Mouse (Mus musculus): Measurements from ENCODE around the gene Pld3. TPM values are rescaled to one million over a fixed set of nuclear protein-coding genes. Genes with fewer than 3 reads are reported as not detected.
A peak's percentile ranks its signal among the peaks of the same experiment; 100 is the strongest.

Gene Pld3
- polyA plus RNA-seq, 1 experiment from 2014 or later: 53.2 TPM

DNA sequence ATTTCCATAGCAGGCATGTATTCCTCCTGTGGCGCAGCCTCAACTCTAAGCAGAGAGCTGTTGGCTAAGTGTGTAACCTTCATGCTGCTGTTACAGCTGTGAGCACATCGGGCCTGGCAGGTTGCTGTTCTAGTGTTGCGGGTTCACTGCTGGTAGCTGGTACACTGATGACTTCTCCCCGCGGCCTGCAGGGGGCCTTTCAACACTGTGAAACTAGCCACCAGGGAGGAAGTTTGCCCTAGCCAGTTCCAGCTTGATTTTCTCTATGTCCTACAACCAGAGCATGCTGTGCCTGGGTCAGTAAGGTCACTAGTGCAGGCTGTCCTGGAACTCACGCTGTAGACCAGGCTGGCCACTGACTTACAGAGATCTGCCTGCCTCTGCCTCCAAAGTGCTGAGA lies 23.9 kb upstream of the Pld3 start:
- WGBS: 64% methylated on average over 6 of the region's 6 CpGs
- Histone ChIP-seq H3K9ac (ENCODE audit: low read length) (no peak overlapping the region), H3K27ac (replicated peaks; ENCODE audit: low read depth, low read length) (no peak overlapping the region), H3K4me1 (ENCODE audit: control insufficient read depth, insufficient read depth, low read length) (no peaks in the 10 kb centered on the region), H3K4me2 (ENCODE audit: low read depth, severe bottlenecking) (no peak overlapping the region), H3K27me3 (ENCODE audit: control insufficient read depth, insufficient read depth, low read length) (no peaks in the 10 kb centered on the region), H3K4me3 (ENCODE audit: low read depth, low read length) (no peak overlapping the region), H3K9me3 (ENCODE audit: control insufficient read depth, low read length) (no peaks in the 10 kb centered on the region), H3K36me3 (ENCODE audit: control insufficient read depth, insufficient read depth, low read length) (peaks cover 23% of the 10 kb centered on the region)
- ATAC-seq (ENCODE audit: insufficient number of reproducible peaks, low FRiP score, low TSS enrichment, low read depth) (no peak), DNase-seq (ENCODE audit: low spot score) (peak; percentile 47)

DNA sequence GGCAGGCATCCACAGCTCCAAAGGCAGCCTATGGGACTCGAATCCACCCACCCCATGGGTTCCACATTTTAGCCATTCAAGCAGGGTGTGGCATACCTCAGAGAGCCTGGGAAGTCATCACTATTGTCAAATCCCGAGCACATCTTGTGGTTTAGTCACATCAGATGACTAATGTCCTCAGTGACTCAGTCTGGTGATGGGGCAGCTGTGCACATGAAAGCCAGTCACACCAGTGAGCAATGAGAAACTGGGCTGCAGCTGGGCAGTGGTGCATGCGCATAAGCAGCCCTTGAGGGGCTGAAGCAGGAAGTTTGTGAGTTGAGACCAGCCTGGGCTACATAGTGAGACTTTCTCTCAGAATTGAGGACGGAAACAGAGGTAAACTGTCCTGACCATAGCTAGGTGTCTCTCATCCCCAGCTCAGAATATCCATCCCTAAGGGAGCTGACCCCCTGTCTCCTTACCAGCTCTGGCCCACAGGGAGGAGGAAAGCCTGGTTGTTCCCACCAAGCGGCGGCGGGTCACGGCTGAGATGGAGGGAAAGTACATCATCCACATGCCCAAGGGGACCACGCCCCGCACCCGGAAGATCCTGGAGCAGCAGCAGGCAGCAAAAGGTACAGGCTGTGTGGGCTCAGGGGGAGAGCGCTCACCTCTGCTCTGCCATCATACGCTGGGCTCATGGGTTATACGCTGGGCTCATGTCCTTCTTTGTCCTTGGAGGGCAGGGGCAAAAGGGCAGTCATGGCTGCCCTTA lies 21.3 kb upstream of the Pld3 start:
- ATAC-seq (ENCODE audit: insufficient number of reproducible peaks, low FRiP score, low TSS enrichment, low read depth): no peak
- Histone ChIP-seq H3K4me1 (ENCODE audit: control insufficient read depth, insufficient read depth, low read length) (no peaks in the 10 kb centered on the region), H3K36me3 (ENCODE audit: control insufficient read depth, insufficient read depth, low read length) (peaks cover 20% of the 10 kb centered on the region), H3K27me3 (ENCODE audit: control insufficient read depth, insufficient read depth, low read length) (no peaks in the 10 kb centered on the region), H3K4me3 (ENCODE audit: low read depth, low read length) (no peak overlapping the region), H3K4me2 (ENCODE audit: low read depth, severe bottlenecking) (no peak overlapping the region), H3K27ac (replicated peaks; ENCODE audit: low read depth, low read length) (no peak overlapping the region), H3K9me3 (ENCODE audit: control insufficient read depth, low read length) (no peaks in the 10 kb centered on the region), H3K9ac (ENCODE audit: low read length) (no peak overlapping the region)
- DNase-seq (ENCODE audit: low spot score): no peak
- WGBS: 92% methylated on average over 14 of the region's 14 CpGs

DNA sequence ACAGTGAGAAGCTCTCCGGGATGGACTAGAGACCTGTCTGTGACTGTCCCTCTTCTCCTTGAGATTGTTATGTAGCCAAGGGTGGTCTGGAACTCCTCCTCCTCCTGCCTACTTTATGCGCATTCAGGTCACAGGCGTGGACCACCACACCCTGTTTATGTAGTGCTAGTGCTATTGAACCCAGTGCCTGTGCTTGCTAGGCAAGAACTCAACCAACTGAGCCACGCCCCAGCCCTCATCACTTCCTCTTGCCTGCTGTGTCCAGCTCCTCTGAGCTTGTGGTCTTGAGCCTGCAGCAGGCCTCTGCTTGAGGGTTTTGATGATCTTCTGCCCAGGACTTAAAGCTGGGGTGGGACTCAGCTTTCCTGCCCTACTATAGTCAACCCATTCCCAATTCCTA lies 19.1 kb upstream of the Pld3 start:
- 91% methylated on average over 4 of the region's 4 CpGs for WGBS
- H3K27me3 ChIP-seq (ENCODE audit: control insufficient read depth, insufficient read depth, low read length): no peaks in the 10 kb centered on the region
- H3K27ac ChIP-seq (replicated peaks; ENCODE audit: low read depth, low read length): no peak overlapping the region
- DNase-seq (ENCODE audit: low spot score) (no peak), ATAC-seq (ENCODE audit: insufficient number of reproducible peaks, low FRiP score, low TSS enrichment, low read depth) (no peak)
- H3K36me3 ChIP-seq (ENCODE audit: control insufficient read depth, insufficient read depth, low read length): peaks cover 21% of the 10 kb centered on the region
- no peaks in the 10 kb centered on the region for H3K9me3 ChIP-seq (ENCODE audit: control insufficient read depth, low read length)
- no peaks in the 10 kb centered on the region for H3K4me1 ChIP-seq (ENCODE audit: control insufficient read depth, insufficient read depth, low read length)
- H3K9ac ChIP-seq (ENCODE audit: low read length): no peak overlapping the region
- H3K4me2 ChIP-seq (ENCODE audit: low read depth, severe bottlenecking): no peak overlapping the region
- no peak overlapping the region for H3K4me3 ChIP-seq (ENCODE audit: low read depth, low read length)

DNA sequence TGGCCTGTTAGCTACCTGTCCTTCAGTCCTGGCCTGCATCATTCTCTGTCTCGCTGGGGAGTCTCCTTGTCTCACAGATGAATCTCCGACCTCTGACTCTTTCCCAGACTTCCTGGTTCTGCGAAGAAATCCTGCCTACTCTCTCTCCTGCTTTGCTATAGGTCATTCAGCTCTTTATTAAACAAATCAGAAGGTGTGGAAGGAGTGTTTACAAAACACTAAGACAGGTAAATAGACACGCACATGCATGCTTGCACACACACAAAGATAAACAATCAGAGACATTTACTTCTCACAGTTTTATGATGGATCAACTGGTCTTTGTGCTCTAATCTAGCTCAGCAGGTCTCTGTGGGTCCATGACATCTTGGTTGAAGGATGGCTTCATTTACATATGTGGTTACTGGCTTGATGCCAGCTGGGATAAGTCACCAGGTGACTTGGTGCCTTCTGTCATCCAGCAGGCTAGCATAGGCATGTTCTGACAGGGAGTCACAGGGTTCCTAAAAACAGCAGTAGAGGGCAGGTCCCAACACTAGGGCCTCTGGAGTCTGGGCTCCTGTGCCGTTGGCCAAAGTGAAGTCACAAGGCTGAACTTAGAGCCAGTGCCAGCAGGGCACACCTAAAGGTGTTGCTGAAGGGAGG lies 16.7 kb upstream of the Pld3 start:
- Histone ChIP-seq H3K36me3 (ENCODE audit: control insufficient read depth, insufficient read depth, low read length) (peaks cover 20% of the 10 kb centered on the region), H3K4me2 (ENCODE audit: low read depth, severe bottlenecking) (no peak overlapping the region), H3K4me1 (ENCODE audit: control insufficient read depth, insufficient read depth, low read length) (no peaks in the 10 kb centered on the region), H3K27me3 (ENCODE audit: control insufficient read depth, insufficient read depth, low read length) (no peaks in the 10 kb centered on the region), H3K9ac (ENCODE audit: low read length) (no peak overlapping the region), H3K9me3 (ENCODE audit: control insufficient read depth, low read length) (no peaks in the 10 kb centered on the region), H3K27ac (replicated peaks; ENCODE audit: low read depth, low read length) (no peak overlapping the region), H3K4me3 (ENCODE audit: low read depth, low read length) (no peak overlapping the region)
- DNase-seq (ENCODE audit: low spot score): no peak
- WGBS: 88% methylated on average over 5 of the region's 5 CpGs
- ATAC-seq (ENCODE audit: insufficient number of reproducible peaks, low FRiP score, low TSS enrichment, low read depth): no peak

DNA sequence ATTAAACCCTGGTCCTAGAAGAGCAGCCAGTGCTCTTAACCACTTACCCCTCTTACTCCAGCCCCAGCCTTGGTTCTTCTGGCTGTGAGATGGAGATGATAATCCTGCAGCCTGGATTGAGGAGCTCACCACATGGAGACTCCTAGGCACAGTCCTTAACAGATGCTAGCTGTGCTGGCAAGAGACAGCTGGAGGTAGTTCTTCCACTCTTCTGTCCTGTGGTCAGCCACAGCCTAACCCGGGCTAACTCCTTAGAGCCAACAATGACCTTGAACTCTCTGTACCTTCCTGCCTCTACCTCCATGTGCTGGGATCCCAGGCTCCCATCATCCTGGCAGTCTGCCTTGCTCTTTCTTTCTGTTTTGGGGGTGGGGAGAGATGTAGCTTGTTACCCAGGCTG lies 8.0 kb upstream of the Pld3 start:
- Histone ChIP-seq H3K9ac (ENCODE audit: low read length) (no peak overlapping the region), H3K4me1 (ENCODE audit: control insufficient read depth, insufficient read depth, low read length) (no peaks in the 10 kb centered on the region), H3K4me3 (ENCODE audit: low read depth, low read length) (no peak overlapping the region), H3K27ac (replicated peaks; ENCODE audit: low read depth, low read length) (no peak overlapping the region), H3K27me3 (ENCODE audit: control insufficient read depth, insufficient read depth, low read length) (no peaks in the 10 kb centered on the region), H3K9me3 (ENCODE audit: control insufficient read depth, low read length) (no peaks in the 10 kb centered on the region), H3K36me3 (ENCODE audit: control insufficient read depth, insufficient read depth, low read length) (peaks cover 12% of the 10 kb centered on the region; the same call in 1 of the 2 replicates), H3K4me2 (ENCODE audit: low read depth, severe bottlenecking) (no peak overlapping the region)
- DNase-seq (ENCODE audit: low spot score) (no peak), ATAC-seq (ENCODE audit: insufficient number of reproducible peaks, low FRiP score, low TSS enrichment, low read depth) (no peak)
- 89% methylated on average over 1 of the region's 1 CpGs for WGBS

DNA sequence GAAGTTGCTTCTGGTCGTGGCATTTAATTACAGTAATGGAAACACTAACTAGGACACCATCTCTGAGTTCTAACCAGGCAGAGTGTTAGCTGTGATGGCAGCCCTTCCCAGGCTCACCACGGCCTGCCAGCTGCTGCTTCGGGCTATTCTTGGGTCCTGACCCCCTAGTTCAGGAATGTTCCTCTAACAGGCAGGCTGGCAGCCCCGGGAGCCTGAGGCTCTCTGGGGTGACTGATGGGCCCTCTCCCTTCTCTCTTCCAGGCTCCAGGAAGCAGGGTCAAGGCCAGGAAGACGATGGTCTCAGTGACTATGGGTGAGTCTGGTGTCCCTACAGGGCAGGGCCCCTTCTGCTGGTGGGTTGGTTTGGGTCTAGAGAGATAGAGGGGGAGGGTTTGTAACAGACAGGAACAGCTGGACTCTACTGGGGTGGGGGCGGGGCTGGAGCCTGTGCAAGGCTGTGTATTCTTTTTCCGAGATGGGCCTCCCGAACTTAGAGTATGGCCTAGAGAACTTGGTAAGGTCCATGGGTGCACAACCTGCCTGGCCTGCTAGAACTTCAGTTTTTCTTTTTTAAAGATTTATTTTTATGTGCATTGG lies 7.4 kb upstream of the Pld3 start:
- DNase-seq (ENCODE audit: low spot score) (no peak), ATAC-seq (ENCODE audit: insufficient number of reproducible peaks, low FRiP score, low TSS enrichment, low read depth) (0 out of 2 replicates have a peak, but pooled peaks have one; percentile 13)
- Histone ChIP-seq H3K9ac (ENCODE audit: low read length) (no peak overlapping the region), H3K27ac (replicated peaks; ENCODE audit: low read depth, low read length) (no peak overlapping the region), H3K4me1 (ENCODE audit: control insufficient read depth, insufficient read depth, low read length) (no peaks in the 10 kb centered on the region), H3K4me2 (ENCODE audit: low read depth, severe bottlenecking) (no peak overlapping the region), H3K4me3 (ENCODE audit: low read depth, low read length) (no peak overlapping the region), H3K36me3 (ENCODE audit: control insufficient read depth, insufficient read depth, low read length) (peaks cover 14% of the 10 kb centered on the region; the same call in 1 of the 2 replicates), H3K9me3 (ENCODE audit: control insufficient read depth, low read length) (no peaks in the 10 kb centered on the region), H3K27me3 (ENCODE audit: control insufficient read depth, insufficient read depth, low read length) (no peaks in the 10 kb centered on the region)
- WGBS: 78% methylated on average over 8 of the region's 8 CpGs

DNA sequence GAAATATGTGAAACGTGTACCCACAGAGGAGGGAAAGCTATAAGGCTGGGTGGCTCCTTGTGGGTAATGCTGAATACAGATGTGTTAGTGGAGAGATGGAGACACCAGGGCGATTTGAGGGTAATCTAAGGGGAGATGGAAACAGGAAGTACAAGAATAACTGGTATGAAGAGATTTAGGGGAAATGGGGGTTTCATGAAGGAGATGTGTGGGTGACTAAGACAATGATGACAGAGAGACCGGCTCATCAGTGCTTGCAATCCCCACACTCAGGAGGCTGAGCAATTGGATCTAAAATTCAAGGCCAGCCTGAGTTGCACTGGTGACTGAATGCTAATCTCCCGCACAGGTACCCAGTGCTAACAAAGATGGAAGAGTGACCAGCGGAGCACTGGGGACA lies 948 bp downstream of the Pld3 start:
- Histone ChIP-seq H3K4me3 (ENCODE audit: low read depth, low read length) (peak overlapping the region; percentile 71; the same call in 1 of the 2 replicates), H3K27me3 (ENCODE audit: control insufficient read depth, insufficient read depth, low read length) (no peaks in the 10 kb centered on the region), H3K4me2 (ENCODE audit: low read depth, severe bottlenecking) (peak overlapping the region; percentile 47), H3K27ac (replicated peaks; ENCODE audit: low read depth, low read length) (no peak overlapping the region), H3K36me3 (ENCODE audit: control insufficient read depth, insufficient read depth, low read length) (0 out of 2 replicates have a peak, but pooled peaks cover 4% of the 10 kb centered on the region), H3K9me3 (ENCODE audit: control insufficient read depth, low read length) (no peaks in the 10 kb centered on the region), H3K4me1 (ENCODE audit: control insufficient read depth, insufficient read depth, low read length) (0 out of 2 replicates have a peak, but pooled peaks cover 4% of the 10 kb centered on the region), H3K9ac (ENCODE audit: low read length) (0 out of 2 replicates have a peak overlapping the region, but pooled peaks have one; percentile 66)
- no peak for DNase-seq (ENCODE audit: low spot score)
- WGBS: 60% methylated on average over 5 of the region's 5 CpGs
- ATAC-seq (ENCODE audit: insufficient number of reproducible peaks, low FRiP score, low TSS enrichment, low read depth): no peak

DNA sequence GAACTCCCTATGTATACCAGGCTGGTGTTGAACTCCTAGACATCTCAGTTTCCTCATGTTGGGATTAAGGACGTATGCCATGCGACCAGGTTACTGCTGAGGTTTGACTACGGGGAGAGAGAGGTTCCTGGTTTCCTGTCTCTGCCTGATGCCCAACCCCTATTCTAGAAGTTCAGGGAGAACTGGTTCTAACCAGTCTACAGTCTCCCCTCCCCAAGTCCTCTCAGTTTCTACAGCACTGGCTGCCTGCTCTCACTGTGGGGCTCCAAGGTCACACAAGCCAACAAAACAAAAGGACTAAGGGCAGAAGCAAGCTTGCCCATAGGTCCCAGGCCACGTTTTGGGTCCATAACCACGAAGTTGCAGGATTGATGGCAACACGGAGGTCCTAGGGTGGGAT lies 3.4 kb downstream of the Pld3 start:
- no peak for DNase-seq (ENCODE audit: low spot score)
- Histone ChIP-seq H3K4me2 (ENCODE audit: low read depth, severe bottlenecking) (no peak overlapping the region), H3K27me3 (ENCODE audit: control insufficient read depth, insufficient read depth, low read length) (no peaks in the 10 kb centered on the region), H3K36me3 (ENCODE audit: control insufficient read depth, insufficient read depth, low read length) (no peaks in the 10 kb centered on the region), H3K4me3 (ENCODE audit: low read depth, low read length) (no peak overlapping the region), H3K27ac (replicated peaks; ENCODE audit: low read depth, low read length) (no peak overlapping the region), H3K4me1 (ENCODE audit: control insufficient read depth, insufficient read depth, low read length) (0 out of 2 replicates have a peak, but pooled peaks cover 4% of the 10 kb centered on the region), H3K9me3 (ENCODE audit: control insufficient read depth, low read length) (no peaks in the 10 kb centered on the region), H3K9ac (ENCODE audit: low read length) (no peak overlapping the region)
- no peak for ATAC-seq (ENCODE audit: insufficient number of reproducible peaks, low FRiP score, low TSS enrichment, low read depth)
- WGBS: 81% methylated on average over 6 of the region's 6 CpGs

All from limb, embryonic 11.5 days (tissue).